Mouse (Mus musculus): Measurements from ENCODE around the gene S100pbp.

DNA sequence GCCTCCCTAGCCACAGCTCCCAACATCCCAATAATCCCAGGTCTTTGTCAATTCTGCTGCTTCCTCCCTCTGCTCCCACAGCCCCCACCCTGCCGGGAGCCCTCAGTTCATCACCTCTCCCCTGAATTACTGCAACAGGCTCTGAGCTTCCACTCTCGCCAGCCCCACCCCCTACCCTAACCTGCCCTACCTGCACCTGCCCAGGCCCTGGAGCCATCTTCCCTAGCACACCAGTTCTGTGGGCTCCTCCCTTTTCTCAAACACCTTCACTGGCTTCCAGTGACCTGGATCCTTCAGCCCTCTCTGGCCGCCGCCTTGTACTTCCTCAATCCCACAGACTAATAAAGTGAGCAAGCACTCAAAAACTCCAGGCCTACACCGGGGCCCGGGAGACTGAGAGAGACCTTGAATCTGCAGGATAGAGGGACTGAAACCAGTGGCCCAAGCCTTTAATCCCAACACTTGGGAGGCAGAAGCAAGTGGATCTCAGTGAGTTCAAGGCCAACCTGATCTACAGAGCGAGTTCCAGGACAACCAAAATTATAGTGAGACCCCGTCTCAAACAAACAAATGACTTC is 46.8 kb upstream of the S100pbp start:
- TF ChIP-seq CTCF (IDR thresholded peaks at IDR 0.05; ENCODE audit: low read depth) (no peak), EP300 (optimal IDR thresholded peaks at IDR 0.05) (no peak)
